13 mouse cellular contexts compared by ENCODE assay signal in the genomic region with DNA sequence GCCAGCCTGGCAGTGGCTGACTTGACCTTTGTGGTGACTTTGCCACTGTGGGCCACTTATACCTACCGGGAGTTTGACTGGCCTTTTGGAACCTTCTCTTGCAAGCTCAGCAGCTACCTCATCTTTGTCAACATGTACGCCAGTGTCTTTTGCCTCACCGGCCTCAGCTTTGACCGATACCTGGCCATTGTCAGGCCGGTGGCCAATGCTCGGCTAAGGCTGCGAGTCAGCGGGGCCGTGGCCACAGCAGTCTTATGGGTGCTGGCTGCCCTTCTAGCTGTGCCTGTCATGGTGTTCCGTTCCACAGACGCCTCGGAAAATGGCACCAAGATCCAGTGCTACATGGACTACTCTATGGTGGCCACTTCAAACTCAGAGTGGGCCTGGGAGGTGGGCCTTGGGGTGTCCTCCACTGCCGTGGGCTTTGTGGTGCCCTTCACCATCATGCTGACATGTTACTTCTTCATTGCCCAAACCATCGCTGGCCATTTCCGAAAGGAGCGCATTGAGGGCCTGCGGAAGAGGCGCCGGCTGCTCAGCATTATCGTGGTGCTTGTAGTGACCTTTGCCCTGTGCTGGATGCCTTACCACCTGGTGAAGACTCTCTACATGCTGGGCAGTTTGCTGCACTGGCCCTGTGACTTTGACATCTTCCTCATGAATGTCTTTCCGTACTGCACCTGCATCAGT. TPM values are rescaled to one million over a fixed set of nuclear protein-coding genes. Genes with fewer than 3 reads are reported as not detected.
DNase-seq lines count a peak whose midpoint lies in the region; ATAC-seq and TF ChIP-seq lines count a peak whose summit lies in the region.
"Had no signal": no experiment of that assay in that cellular context is flagged by ENCODE, and none has a peak within 500 bp of the region (broad histone marks: within the 10 kb centered on the region; RNA-seq: fewer than 3 reads in every experiment).

No protein-coding gene starts in this region.

- no peaks in the 10 kb centered on the region for H3K9me3 ChIP-seq in kidney, embryonic 15.5 days (replicated peaks)
- no peaks in the 10 kb centered on the region for H3K9me3 ChIP-seq in embryonic facial prominence, embryonic 10.5 days
- H3K9me3 ChIP-seq in hindbrain, embryonic 13.5 days = no peaks in the 10 kb centered on the region
- H3K9me3 ChIP-seq in liver, postnatal 0 days (ENCODE audit: low read length) = no peaks in the 10 kb centered on the region
- H3K9me3 ChIP-seq: G1E had no signal

- no peak for ATAC-seq in kidney, embryonic 15.5 days (replicated peaks; ENCODE audit: low FRiP score)
- ATAC-seq in hindbrain, embryonic 13.5 days (ENCODE audit: low FRiP score) = no peak
- no peak for ATAC-seq in liver, postnatal 0 days
- ATAC-seq: inflammation-experienced regulatory T-cells, adult 6 months had no signal

- DNase-seq in kidney, adult 9 months = no peak
- no peak for DNase-seq in embryonic facial prominence, embryonic 10.5 days (ENCODE audit: low spot score)
- DNase-seq in liver, postnatal 0 days = no peak
- no peak for DNase-seq in testis, postnatal 10 days (ENCODE audit: low spot score)
- DNase-seq in cerebellum, adult 9-10 months = no peak
- DNase-seq: adrenal gland, adult 2 months; cerebellum, postnatal 36 days; left cerebral cortex, postnatal 4 days; spleen, adult 18-20 months had no signal

- no peak for TF ChIP-seq EP300 in liver, postnatal 0 days (IDR thresholded peaks at IDR 0.05; ENCODE audit: low read depth)

- 0 out of 2 replicates have a peak, but pooled peaks cover 9% of the 10 kb centered on the region for H3K27me3 ChIP-seq in kidney, embryonic 15.5 days
- no peaks in the 10 kb centered on the region for H3K27me3 ChIP-seq in embryonic facial prominence, embryonic 10.5 days (replicated peaks; ENCODE audit: low read depth, poor library complexity, severe bottlenecking)
- H3K27me3 ChIP-seq in hindbrain, embryonic 13.5 days = no peaks in the 10 kb centered on the region
- H3K27me3 ChIP-seq in liver, postnatal 0 days (ENCODE audit: insufficient read depth, low read length) = no peaks in the 10 kb centered on the region

- H3K9ac ChIP-seq in kidney, embryonic 15.5 days = peak overlapping the region; percentile 30; the same call in 1 of the 2 replicates
- 0 out of 2 replicates have a peak overlapping the region, but pooled peaks have one; percentile 4 for H3K9ac ChIP-seq in hindbrain, embryonic 13.5 days
- no peak overlapping the region for H3K9ac ChIP-seq in liver, postnatal 0 days (replicated peaks)

- no peaks in the 10 kb centered on the region for H3K4me1 ChIP-seq in kidney, embryonic 15.5 days
- H3K4me1 ChIP-seq in embryonic facial prominence, embryonic 10.5 days = peaks cover 10% of the 10 kb centered on the region
- H3K4me1 ChIP-seq in hindbrain, embryonic 13.5 days (replicated peaks) = no peaks in the 10 kb centered on the region
- peaks cover 1% of the 10 kb centered on the region for H3K4me1 ChIP-seq in liver, postnatal 0 days (ENCODE audit: insufficient read depth)

- no peak for TF ChIP-seq CTCF in liver, postnatal 0 days (IDR thresholded peaks at IDR 0.05; ENCODE audit: low read depth)

- no peaks in the 10 kb centered on the region for H3K36me3 ChIP-seq in kidney, embryonic 15.5 days
- no peaks in the 10 kb centered on the region for H3K36me3 ChIP-seq in embryonic facial prominence, embryonic 10.5 days (replicated peaks)
- H3K36me3 ChIP-seq in hindbrain, embryonic 13.5 days = no peaks in the 10 kb centered on the region
- no peaks in the 10 kb centered on the region for H3K36me3 ChIP-seq in liver, postnatal 0 days (replicated peaks; ENCODE audit: insufficient read depth, low read length)
- H3K36me3 ChIP-seq: G1E had no signal

- H3K4me2 ChIP-seq in kidney, embryonic 15.5 days = no peak overlapping the region
- H3K4me2 ChIP-seq in hindbrain, embryonic 13.5 days = no peak overlapping the region
- peak overlapping the region; percentile 38 for H3K4me2 ChIP-seq in liver, postnatal 0 days (ENCODE audit: low read depth, low read length)

- 81% methylated on average over 21 of the region's 21 CpGs for WGBS in kidney, embryonic 15.5 days
- 86% methylated on average over 21 of the region's 21 CpGs for WGBS in embryonic facial prominence, embryonic 10.5 days
- 86% methylated on average over 21 of the region's 21 CpGs for WGBS in hindbrain, embryonic 13.5 days
- 78% methylated on average over 21 of the region's 21 CpGs for WGBS in liver, postnatal 0 days (ENCODE audit: insufficient replicate concordance)

- H3K4me3 ChIP-seq in kidney, embryonic 15.5 days (replicated peaks) = peak overlapping the region; percentile 36
- peak overlapping the region; percentile 36 for H3K4me3 ChIP-seq in embryonic facial prominence, embryonic 10.5 days
- H3K4me3 ChIP-seq in hindbrain, embryonic 13.5 days = peak overlapping the region; percentile 16
- H3K4me3 ChIP-seq in liver, postnatal 0 days (ENCODE audit: low read depth, low read length) = no peak overlapping the region

- H3K27ac ChIP-seq in kidney, embryonic 15.5 days = peak overlapping the region; percentile 62
- H3K27ac ChIP-seq in embryonic facial prominence, embryonic 10.5 days (replicated peaks) = peak overlapping the region; percentile 10; the same call in 1 of the 2 replicates
- no peak overlapping the region for H3K27ac ChIP-seq in hindbrain, embryonic 13.5 days
- no peak overlapping the region for H3K27ac ChIP-seq in liver, postnatal 0 days (ENCODE audit: low read depth)

RNA-seq across cellular contexts. Expression of a gene that starts 1.0 kb away (rescaled TPM):
- 94.6 and 104 TPM in 2 replicates for polyA plus RNA-seq in kidney, embryonic 15.5 days (2015; fragmentation: Nextera tagmentation; extraction: Ambion mirVana)
- 40.2 and 42.2 TPM in 2 replicates for polyA plus RNA-seq in embryonic facial prominence, embryonic 10.5 days (2016; fragmentation: Nextera tagmentation; extraction: Ambion mirVana)
- polyA plus RNA-seq in hindbrain, embryonic 13.5 days (2015; fragmentation: Nextera tagmentation; extraction: Ambion mirVana) = 31.7 and 39.0 TPM in 2 replicates
- 2.3 and 2.5 TPM in 2 replicates for polyA plus RNA-seq in liver, postnatal 0 days (2015; fragmentation: Nextera tagmentation; extraction: Ambion mirVana)
- polyA plus RNA-seq: G1E; inflammation-experienced regulatory T-cells, adult 6 months had no signal

Comparison
In these comparisons a context has a peak if more than half of its experiments do, and no peak if none do; other contexts are left out.
1. H3K27ac ChIP-seq: peak in kidney, embryonic 15.5 days (single experiment) and embryonic facial prominence, embryonic 10.5 days (single experiment); none in hindbrain, embryonic 13.5 days (single experiment) and liver, postnatal 0 days (single experiment).